ENCODE assay signal across 9 mouse cellular contexts in genomic region chr15:78832701-78833123, GRCm38 (mm10). TPM values are rescaled to one million over a fixed set of nuclear protein-coding genes. Genes with fewer than 3 reads are reported as not detected.
DNase-seq lines count a peak whose midpoint lies in the region; ATAC-seq and TF ChIP-seq lines count a peak whose summit lies in the region.
"Had no signal": no experiment of that assay in that cellular context is flagged by ENCODE, and none has a peak within 500 bp of the region (broad histone marks: within the 10 kb centered on the region; RNA-seq: fewer than 3 reads in every experiment).

No protein-coding gene starts in this region.

- no peak overlapping the region for H3K4me3 ChIP-seq in forebrain, postnatal 0 days (ENCODE audit: low read depth, low read length)
- no peak overlapping the region for H3K4me3 ChIP-seq in liver, postnatal 0 days (ENCODE audit: low read depth, low read length)

- TF ChIP-seq CTCF in forebrain, postnatal 0 days (IDR thresholded peaks at IDR 0.05; ENCODE audit: low read depth): no peak
- TF ChIP-seq CTCF in liver, postnatal 0 days (IDR thresholded peaks at IDR 0.05; ENCODE audit: low read depth): no peak

- no peak for TF ChIP-seq EP300 in liver, postnatal 0 days (IDR thresholded peaks at IDR 0.05; ENCODE audit: low read depth)

- intact Hi-C loops in heart, postnatal 14 days (cut with DNase I): no loop called here

- no peaks in the 10 kb centered on the region for H3K27me3 ChIP-seq in forebrain, postnatal 0 days (ENCODE audit: insufficient read depth, low read length)
- no peaks in the 10 kb centered on the region for H3K27me3 ChIP-seq in liver, postnatal 0 days (ENCODE audit: insufficient read depth, low read length)

- ATAC-seq in forebrain, postnatal 0 days: peak; percentile 89
- peak; percentile 28 for ATAC-seq in liver, postnatal 0 days
- no peak for ATAC-seq in erythroblast, adult 5-6 weeks (replicated peaks; ENCODE audit: low FRiP score, poor library complexity, severe bottlenecking)

- 6% methylated on average over 14 of the region's 14 CpGs for WGBS in forebrain, postnatal 0 days
- WGBS in liver, postnatal 0 days (ENCODE audit: insufficient replicate concordance): 50% methylated on average over 14 of the region's 14 CpGs

- H3K4me2 ChIP-seq in forebrain, postnatal 0 days (ENCODE audit: low read depth): no peak overlapping the region
- H3K4me2 ChIP-seq in liver, postnatal 0 days (ENCODE audit: low read depth, low read length): 0 out of 2 replicates have a peak overlapping the region, but pooled peaks have one; percentile 10

- DNase-seq in 3T3-L1 (ENCODE audit: low read depth, low spot score): peak; percentile 85
- peak; percentile 72 for DNase-seq in cerebellum, adult 11-12 months
- DNase-seq in forebrain, postnatal 0 days: peak; percentile 75
- peak; percentile 86 to 91 for DNase-seq in heart, postnatal 14 days
- DNase-seq in kidney, postnatal 4 days: peak; percentile 82 to 90
- DNase-seq in liver, postnatal 0 days: peak; percentile 36
- DNase-seq in retina, postnatal 1 day: peak; percentile 77

- H3K36me3 ChIP-seq in forebrain, postnatal 0 days (ENCODE audit: insufficient read depth): no peaks in the 10 kb centered on the region
- H3K36me3 ChIP-seq in liver, postnatal 0 days (replicated peaks; ENCODE audit: insufficient read depth, low read length): no peaks in the 10 kb centered on the region

- H3K4me1 ChIP-seq in forebrain, postnatal 0 days (ENCODE audit: insufficient read depth): no peaks in the 10 kb centered on the region
- H3K4me1 ChIP-seq in liver, postnatal 0 days (ENCODE audit: insufficient read depth): peaks cover 25% of the 10 kb centered on the region

- peak overlapping the region; percentile 63 for H3K27ac ChIP-seq in forebrain, postnatal 0 days (ENCODE audit: low read depth, low read length)
- peak overlapping the region; percentile 83 for H3K27ac ChIP-seq in liver, postnatal 0 days (ENCODE audit: low read depth)

- H3K9me3 ChIP-seq in forebrain, postnatal 0 days (ENCODE audit: low read length): no peaks in the 10 kb centered on the region
- no peaks in the 10 kb centered on the region for H3K9me3 ChIP-seq in liver, postnatal 0 days (ENCODE audit: low read length)

- no peak overlapping the region for H3K9ac ChIP-seq in forebrain, postnatal 0 days
- H3K9ac ChIP-seq in liver, postnatal 0 days (replicated peaks): no peak overlapping the region

RNA-seq across cellular contexts. Expression of gene Cdc42ep1, which starts 9.7 kb away (rescaled TPM):
- 8.3 and 8.6 TPM in 2 replicates for total RNA-seq in forebrain, postnatal 0 days (2014; rRNA removed)
- 10.6 and 13.5 TPM in 2 replicates for polyA plus RNA-seq in forebrain, postnatal 0 days (2015; fragmentation: Nextera tagmentation; extraction: Ambion mirVana)
- total RNA-seq in heart, postnatal 14 days (2021): 10 to 100 TPM; 47.5 to 50.8 TPM
- polyA plus RNA-seq in liver, postnatal 0 days (2015; fragmentation: Nextera tagmentation; extraction: Ambion mirVana): 12.6 and 19.8 TPM in 2 replicates
- not detected in 2 replicates for total RNA-seq in erythroblast, adult 5-6 weeks (2015; ENCODE audit: low replicate concordance)
- 0.70 TPM in 1 of 2 replicates, not detected in the other for total RNA-seq in erythroblast, adult 5-6 weeks (2017; ENCODE audit: low replicate concordance)

RNA-seq across cellular contexts. Expression of gene Lgals2, which starts 22.6 kb away (rescaled TPM):
- not detected in 2 replicates for total RNA-seq in forebrain, postnatal 0 days (2014; rRNA removed)
- 0.52 TPM in 1 of 2 replicates, not detected in the other for polyA plus RNA-seq in forebrain, postnatal 0 days (2015; fragmentation: Nextera tagmentation; extraction: Ambion mirVana)
- under 1 TPM in 1 of 2 experiments, not detected in 1; 0.53 TPM for total RNA-seq in heart, postnatal 14 days (2021)
- polyA plus RNA-seq in liver, postnatal 0 days (2015; fragmentation: Nextera tagmentation; extraction: Ambion mirVana): 3.4 TPM in 2 replicates
- total RNA-seq in erythroblast, adult 5-6 weeks (2015; ENCODE audit: low replicate concordance): not detected in 2 replicates
- total RNA-seq in erythroblast, adult 5-6 weeks (2017; ENCODE audit: low replicate concordance): not detected in 2 replicates
- total RNA-seq: layer of hippocampus, postnatal 25 days had no signal

RNA-seq across cellular contexts. Expression of gene Card10, which starts 29.9 kb away (rescaled TPM):
- total RNA-seq in forebrain, postnatal 0 days (2014; rRNA removed): 0.57 and 0.77 TPM in 2 replicates
- 1.2 and 1.7 TPM in 2 replicates for polyA plus RNA-seq in forebrain, postnatal 0 days (2015; fragmentation: Nextera tagmentation; extraction: Ambion mirVana)
- 10 to 100 TPM; 20.3 to 20.6 TPM for total RNA-seq in heart, postnatal 14 days (2021)
- polyA plus RNA-seq in liver, postnatal 0 days (2015; fragmentation: Nextera tagmentation; extraction: Ambion mirVana): 1.5 and 1.8 TPM in 2 replicates
- total RNA-seq in erythroblast, adult 5-6 weeks (2015; ENCODE audit: low replicate concordance): 0.58 TPM in 1 of 2 replicates, not detected in the other
- 0.56 TPM in 1 of 2 replicates, not detected in the other for total RNA-seq in erythroblast, adult 5-6 weeks (2017; ENCODE audit: low replicate concordance)

RNA-seq across cellular contexts. Expression of gene Gga1, which starts 44.3 kb away (rescaled TPM):
- total RNA-seq in forebrain, postnatal 0 days (2014; rRNA removed): 37.0 and 42.9 TPM in 2 replicates
- 54.8 and 55.7 TPM in 2 replicates for polyA plus RNA-seq in forebrain, postnatal 0 days (2015; fragmentation: Nextera tagmentation; extraction: Ambion mirVana)
- total RNA-seq in heart, postnatal 14 days (2021): 10 to 100 TPM; 38.4 to 39.7 TPM
- polyA plus RNA-seq in liver, postnatal 0 days (2015; fragmentation: Nextera tagmentation; extraction: Ambion mirVana): 12.9 and 14.8 TPM in 2 replicates
- total RNA-seq in erythroblast, adult 5-6 weeks (2015; ENCODE audit: low replicate concordance): 6.5 and 17.1 TPM in 2 replicates
- 3.5 and 3.7 TPM in 2 replicates for total RNA-seq in erythroblast, adult 5-6 weeks (2017; ENCODE audit: low replicate concordance)

RNA-seq across cellular contexts. Expression of gene Mfng, which starts 59.4 kb away (rescaled TPM):
- total RNA-seq in forebrain, postnatal 0 days (2014; rRNA removed): 6.4 and 11.4 TPM in 2 replicates
- 16.0 and 16.8 TPM in 2 replicates for polyA plus RNA-seq in forebrain, postnatal 0 days (2015; fragmentation: Nextera tagmentation; extraction: Ambion mirVana)
- 10 to 100 TPM; 14.0 to 14.6 TPM for total RNA-seq in heart, postnatal 14 days (2021)
- polyA plus RNA-seq in liver, postnatal 0 days (2015; fragmentation: Nextera tagmentation; extraction: Ambion mirVana): 4.7 and 4.8 TPM in 2 replicates
- total RNA-seq in erythroblast, adult 5-6 weeks (2015; ENCODE audit: low replicate concordance): 0.38 and 1.7 TPM in 2 replicates
- total RNA-seq in erythroblast, adult 5-6 weeks (2017; ENCODE audit: low replicate concordance): 0.17 and 0.98 TPM in 2 replicates

Comparison
In these comparisons a context has a peak if more than half of its experiments do, and no peak if none do; other contexts are left out.
1. DNase-seq: peak in every context shown above with its lines; median percentile 88 in heart, postnatal 14 days; 86 in kidney, postnatal 4 days; 85 in 3T3-L1; 77 in retina, postnatal 1 day; 75 in forebrain, postnatal 0 days; 72 in cerebellum, adult 11-12 months; 36 in liver, postnatal 0 days.
2. RNA of gene Card10, which starts 29.9 kb away (total RNA-seq): 20.3 to 20.6 TPM in heart, postnatal 14 days; 0.56 to 0.58 TPM in erythroblast, adult 5-6 weeks and 0.57 to 0.77 TPM in forebrain, postnatal 0 days; every median in the first group is over 10 times any median in the second.